Mouse (Mus musculus) megakaryocyte, embryonic 14.5 days (primary cell): Measurements from ENCODE around the gene Mocs1.

ENCODE experiments used
- FLI1 ChIP-seq: IDR thresholded peaks from 2 replicates; pipeline ENCODE4 v1.6.1; 2012; ENCODE audit warnings: low read length, inconsistent platforms, mixed read lengths
- GATA1 ChIP-seq: IDR thresholded peaks from 3 replicates; pipeline ENCODE4 v1.6.1; 2012; ENCODE audit warnings: mixed read lengths, low read length, inconsistent platforms, borderline replicate concordance

DNA sequence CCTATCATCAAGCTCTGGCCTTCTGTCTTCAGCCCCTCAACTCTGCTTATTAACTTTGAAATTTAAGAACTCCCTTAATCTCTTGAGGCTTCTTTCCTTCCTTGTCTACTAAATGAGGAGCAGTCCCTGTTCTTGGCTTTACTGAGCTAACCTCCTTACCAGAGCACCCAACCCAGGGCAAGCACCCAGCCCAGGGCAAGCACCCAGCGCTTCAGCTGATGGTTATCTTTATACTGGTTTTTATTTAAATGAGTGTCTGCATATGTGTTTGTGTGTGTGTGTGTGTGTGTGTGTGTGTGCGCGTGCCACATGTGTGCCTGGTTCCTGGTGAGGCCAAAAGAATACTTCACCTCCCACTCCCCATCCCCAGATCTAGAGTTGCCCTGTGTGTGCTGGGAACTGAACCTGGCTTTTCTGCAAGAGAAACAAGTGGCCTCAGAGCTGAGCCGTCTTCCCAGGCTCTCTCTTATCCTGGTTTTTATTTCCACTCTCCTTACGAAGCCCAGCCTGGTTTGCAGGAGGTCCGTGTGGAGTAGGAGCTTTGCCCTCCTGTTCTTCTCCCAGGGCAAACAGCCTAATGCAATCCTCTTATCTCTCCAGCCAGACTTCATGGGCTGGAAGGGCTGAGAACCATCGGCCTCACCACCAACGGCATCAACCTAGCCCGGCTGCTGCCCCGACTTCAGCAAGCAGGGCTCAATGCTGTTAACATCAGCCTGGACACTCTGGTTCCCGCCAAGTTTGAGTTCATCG is 10.8 kb downstream of the Mocs1 start:
- TF ChIP-seq FLI1 (no peak), GATA1 (no peak)
